Mouse (Mus musculus): ENCODE measurements around the gene Batf. TPM values are rescaled to one million over a fixed set of nuclear protein-coding genes. Genes with fewer than 3 reads are reported as not detected.
"Not testable (repeated sequence)": the region's sequence is repeated elsewhere in the genome, so short reads cannot be mapped to it uniquely, and the experiment has no call there.

The Batf gene
- polyA plus RNA-seq, 1 experiment from 2014 or later: 2.6 TPM

DNA sequence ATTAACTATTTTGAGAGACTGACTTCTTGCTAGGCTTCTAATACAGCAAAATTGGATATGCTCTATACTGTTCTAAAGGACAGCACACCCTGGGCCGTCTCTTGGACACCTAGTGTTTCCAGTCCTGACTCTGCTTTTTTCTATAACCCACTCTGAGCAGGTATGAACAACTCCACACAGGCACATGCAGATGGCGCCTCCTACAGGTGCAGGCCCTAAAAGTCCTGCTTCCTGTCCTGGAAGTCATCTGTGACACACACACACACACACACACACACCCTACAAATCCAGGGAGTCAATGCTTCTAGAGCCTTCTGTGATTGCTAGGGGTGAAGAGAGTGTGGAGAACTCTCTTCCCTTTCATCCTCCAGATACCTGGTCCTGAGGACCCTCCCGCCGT, 40.8 kb upstream of the Batf start:
- Histone ChIP-seq H3K4me1 (ENCODE audit: control insufficient read depth, insufficient read depth, low read length) (peaks cover 4% of the 10 kb centered on the region; the same call in 1 of the 2 replicates), H3K36me3 (ENCODE audit: control insufficient read depth, insufficient read depth, low read length) (no peaks in the 10 kb centered on the region), H3K9me3 (ENCODE audit: control insufficient read depth, low read depth, low read length) (no peaks in the 10 kb centered on the region), H3K4me2 (replicated peaks; ENCODE audit: low read depth, low read length) (no peak overlapping the region), H3K4me3 (ENCODE audit: low read depth, low read length) (no peak overlapping the region), H3K9ac (replicated peaks; ENCODE audit: low read depth, low read length) (no peak overlapping the region), H3K27ac (ENCODE audit: low read length) (no peak overlapping the region), H3K27me3 (ENCODE audit: control insufficient read depth, insufficient read depth, low read length) (no peaks in the 10 kb centered on the region)
- no peak for ATAC-seq (ENCODE audit: insufficient number of reproducible peaks, insufficient read depth, low FRiP score, low read depth)
- 96% methylated on average over 4 of the region's 4 CpGs for WGBS

- Histone ChIP-seq H3K9ac (replicated peaks; ENCODE audit: low read depth, low read length) (no peak overlapping the region), H3K27me3 (ENCODE audit: control insufficient read depth, insufficient read depth, low read length) (no peaks in the 10 kb centered on the region), H3K9me3 (ENCODE audit: control insufficient read depth, low read depth, low read length) (no peaks in the 10 kb centered on the region), H3K27ac (ENCODE audit: low read length) (no peak overlapping the region), H3K36me3 (ENCODE audit: control insufficient read depth, insufficient read depth, low read length) (no peaks in the 10 kb centered on the region), H3K4me1 (ENCODE audit: control insufficient read depth, insufficient read depth, low read length) (no peaks in the 10 kb centered on the region), H3K4me2 (replicated peaks; ENCODE audit: low read depth, low read length) (no peak overlapping the region), H3K4me3 (ENCODE audit: low read depth, low read length) (no peak overlapping the region)
- WGBS: 52% methylated on average over 10 of the region's 10 CpGs
- no peak for ATAC-seq (ENCODE audit: insufficient number of reproducible peaks, insufficient read depth, low FRiP score, low read depth)
Measured at GRCm38 (mm10) chr12:85647346-85647745, 39.1 kb upstream of the Batf start.

GRCm38 (mm10) chr12:85647955-85648354, 38.5 kb upstream of the Batf start:
- H3K4me2 ChIP-seq (replicated peaks; ENCODE audit: low read depth, low read length): no peak overlapping the region
- H3K9ac ChIP-seq (replicated peaks; ENCODE audit: low read depth, low read length): no peak overlapping the region
- 88% methylated on average over 1 of the region's 1 CpGs for WGBS
- no peak overlapping the region for H3K4me3 ChIP-seq (ENCODE audit: low read depth, low read length)
- ATAC-seq (ENCODE audit: insufficient number of reproducible peaks, insufficient read depth, low FRiP score, low read depth): no peak
- no peaks in the 10 kb centered on the region for H3K36me3 ChIP-seq (ENCODE audit: control insufficient read depth, insufficient read depth, low read length)
- H3K27ac ChIP-seq (ENCODE audit: low read length): no peak overlapping the region
- no peaks in the 10 kb centered on the region for H3K4me1 ChIP-seq (ENCODE audit: control insufficient read depth, insufficient read depth, low read length)
- H3K9me3 ChIP-seq (ENCODE audit: control insufficient read depth, low read depth, low read length): no peaks in the 10 kb centered on the region
- H3K27me3 ChIP-seq (ENCODE audit: control insufficient read depth, insufficient read depth, low read length): no peaks in the 10 kb centered on the region

DNA sequence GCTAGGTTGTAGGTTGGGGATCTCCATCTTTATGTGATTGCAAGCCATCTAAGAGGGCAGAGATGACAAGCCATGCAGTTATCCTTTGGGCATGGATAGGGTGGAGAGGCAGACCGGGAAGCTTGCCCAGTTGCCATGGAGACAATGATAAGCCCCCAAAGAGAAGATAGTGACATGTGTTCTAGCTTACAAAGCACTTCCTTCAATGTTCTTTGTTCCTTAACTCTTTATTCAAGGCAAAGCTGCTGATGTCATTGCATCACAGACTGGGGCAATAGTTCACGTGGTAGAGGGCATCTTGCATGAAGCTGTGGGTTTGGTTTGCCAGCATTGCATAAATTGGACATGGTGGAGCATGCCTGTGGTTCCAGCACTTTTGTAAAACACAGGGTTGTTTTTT, 27.1 kb upstream of the Batf start:
- H3K27me3 ChIP-seq (ENCODE audit: control insufficient read depth, insufficient read depth, low read length): no peaks in the 10 kb centered on the region
- WGBS: 55% methylated on average over 2 of the region's 2 CpGs
- H3K27ac ChIP-seq (ENCODE audit: low read length): no peak overlapping the region
- no peaks in the 10 kb centered on the region for H3K9me3 ChIP-seq (ENCODE audit: control insufficient read depth, low read depth, low read length)
- no peaks in the 10 kb centered on the region for H3K36me3 ChIP-seq (ENCODE audit: control insufficient read depth, insufficient read depth, low read length)
- H3K4me1 ChIP-seq (ENCODE audit: control insufficient read depth, insufficient read depth, low read length): no peaks in the 10 kb centered on the region
- H3K4me2 ChIP-seq (replicated peaks; ENCODE audit: low read depth, low read length): no peak overlapping the region
- H3K4me3 ChIP-seq (ENCODE audit: low read depth, low read length): no peak overlapping the region
- H3K9ac ChIP-seq (replicated peaks; ENCODE audit: low read depth, low read length): no peak overlapping the region
- ATAC-seq (ENCODE audit: insufficient number of reproducible peaks, insufficient read depth, low FRiP score, low read depth): no peak

DNA sequence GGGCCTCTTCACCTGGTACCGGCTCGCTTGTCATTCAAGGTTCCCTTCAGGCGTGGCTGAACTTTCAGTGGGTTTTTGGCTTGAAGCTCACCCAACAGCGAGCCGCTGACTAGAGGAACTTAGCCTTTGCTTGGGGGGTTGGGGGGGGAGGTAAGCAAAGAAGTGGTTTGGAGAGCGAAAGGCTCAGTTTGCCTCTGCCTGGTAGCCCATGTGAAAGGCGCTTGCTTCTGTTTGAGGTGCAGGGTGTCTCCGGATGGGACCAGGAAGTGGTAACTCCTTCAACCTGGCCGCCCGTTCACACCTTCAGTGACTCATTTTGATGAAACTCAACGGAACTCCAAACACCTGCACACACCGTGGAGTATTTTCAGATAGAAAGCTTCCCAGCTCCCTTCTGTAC, 25.6 kb upstream of the Batf start:
- no peak for ATAC-seq (ENCODE audit: insufficient number of reproducible peaks, insufficient read depth, low FRiP score, low read depth)
- Histone ChIP-seq H3K27me3 (ENCODE audit: control insufficient read depth, insufficient read depth, low read length) (no peaks in the 10 kb centered on the region), H3K9ac (replicated peaks; ENCODE audit: low read depth, low read length) (no peak overlapping the region), H3K4me3 (ENCODE audit: low read depth, low read length) (no peak overlapping the region), H3K4me2 (replicated peaks; ENCODE audit: low read depth, low read length) (no peak overlapping the region), H3K36me3 (ENCODE audit: control insufficient read depth, insufficient read depth, low read length) (no peaks in the 10 kb centered on the region), H3K27ac (ENCODE audit: low read length) (no peak overlapping the region), H3K9me3 (ENCODE audit: control insufficient read depth, low read depth, low read length) (no peaks in the 10 kb centered on the region), H3K4me1 (ENCODE audit: control insufficient read depth, insufficient read depth, low read length) (no peaks in the 10 kb centered on the region)
- WGBS: 87% methylated on average over 12 of the region's 12 CpGs

DNA sequence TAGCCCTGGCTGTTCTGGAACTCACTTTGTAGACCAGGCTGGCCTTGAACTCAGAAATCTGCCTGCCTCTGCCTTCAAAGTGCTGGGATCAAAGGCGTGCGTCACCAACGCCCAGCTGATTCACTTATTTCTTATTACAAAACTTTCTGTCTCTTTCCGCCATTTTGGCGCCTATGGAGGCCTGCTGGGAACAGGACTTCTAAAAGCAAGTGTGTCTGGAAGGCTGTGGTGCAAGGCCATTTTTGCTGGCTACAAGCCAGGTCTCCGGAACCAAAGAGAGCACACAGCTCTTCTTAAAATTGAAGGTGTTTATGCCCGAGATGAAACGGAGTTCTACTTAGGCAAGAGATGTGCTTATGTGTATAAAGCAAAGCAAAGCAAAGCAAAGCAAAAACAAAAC, 24.2 kb upstream of the Batf start:
- ATAC-seq (ENCODE audit: insufficient number of reproducible peaks, insufficient read depth, low FRiP score, low read depth); H3K9me3 ChIP-seq (ENCODE audit: control insufficient read depth, low read depth, low read length): not testable (repeated sequence)
- WGBS: 85% methylated on average over 8 of the region's 8 CpGs

GRCm38 (mm10) chr12:85662896-85663295, 23.6 kb upstream of the Batf start:
- no peak overlapping the region for H3K4me3 ChIP-seq (ENCODE audit: low read depth, low read length)
- no peak overlapping the region for H3K4me2 ChIP-seq (replicated peaks; ENCODE audit: low read depth, low read length)
- ATAC-seq (ENCODE audit: insufficient number of reproducible peaks, insufficient read depth, low FRiP score, low read depth): no peak
- H3K36me3 ChIP-seq (ENCODE audit: control insufficient read depth, insufficient read depth, low read length): no peaks in the 10 kb centered on the region
- no peaks in the 10 kb centered on the region for H3K27me3 ChIP-seq (ENCODE audit: control insufficient read depth, insufficient read depth, low read length)
- no peaks in the 10 kb centered on the region for H3K4me1 ChIP-seq (ENCODE audit: control insufficient read depth, insufficient read depth, low read length)
- no peak overlapping the region for H3K9ac ChIP-seq (replicated peaks; ENCODE audit: low read depth, low read length)
- 14% methylated on average over 9 of the region's 9 CpGs for WGBS
- H3K27ac ChIP-seq (ENCODE audit: low read length): no peak overlapping the region
- H3K9me3 ChIP-seq (ENCODE audit: control insufficient read depth, low read depth, low read length): no peaks in the 10 kb centered on the region

More for the DNA sequence above, 24.2 kb upstream of the Batf start:
- H3K4me3 ChIP-seq (ENCODE audit: low read depth, low read length); H3K27ac ChIP-seq (ENCODE audit: low read length); H3K4me1 ChIP-seq (ENCODE audit: control insufficient read depth, insufficient read depth, low read length); H3K36me3 ChIP-seq (ENCODE audit: control insufficient read depth, insufficient read depth, low read length); H3K4me2 ChIP-seq (replicated peaks; ENCODE audit: low read depth, low read length); H3K27me3 ChIP-seq (ENCODE audit: control insufficient read depth, insufficient read depth, low read length); H3K9ac ChIP-seq (replicated peaks; ENCODE audit: low read depth, low read length): not testable (repeated sequence)

GRCm38 (mm10) chr12:85666112-85666511, 20.4 kb upstream of the Batf start:
- WGBS: 75% methylated on average over 8 of the region's 8 CpGs
- H3K4me1 ChIP-seq (ENCODE audit: control insufficient read depth, insufficient read depth, low read length): peaks cover 9% of the 10 kb centered on the region
- H3K4me3 ChIP-seq (ENCODE audit: low read depth, low read length): no peak overlapping the region
- H3K27me3 ChIP-seq (ENCODE audit: control insufficient read depth, insufficient read depth, low read length): no peaks in the 10 kb centered on the region
- H3K4me2 ChIP-seq (replicated peaks; ENCODE audit: low read depth, low read length): no peak overlapping the region
- H3K9ac ChIP-seq (replicated peaks; ENCODE audit: low read depth, low read length): no peak overlapping the region
- H3K36me3 ChIP-seq (ENCODE audit: control insufficient read depth, insufficient read depth, low read length): no peaks in the 10 kb centered on the region
- H3K9me3 ChIP-seq (ENCODE audit: control insufficient read depth, low read depth, low read length): no peaks in the 10 kb centered on the region
- no peak overlapping the region for H3K27ac ChIP-seq (ENCODE audit: low read length)
- ATAC-seq (ENCODE audit: insufficient number of reproducible peaks, insufficient read depth, low FRiP score, low read depth): no peak

DNA sequence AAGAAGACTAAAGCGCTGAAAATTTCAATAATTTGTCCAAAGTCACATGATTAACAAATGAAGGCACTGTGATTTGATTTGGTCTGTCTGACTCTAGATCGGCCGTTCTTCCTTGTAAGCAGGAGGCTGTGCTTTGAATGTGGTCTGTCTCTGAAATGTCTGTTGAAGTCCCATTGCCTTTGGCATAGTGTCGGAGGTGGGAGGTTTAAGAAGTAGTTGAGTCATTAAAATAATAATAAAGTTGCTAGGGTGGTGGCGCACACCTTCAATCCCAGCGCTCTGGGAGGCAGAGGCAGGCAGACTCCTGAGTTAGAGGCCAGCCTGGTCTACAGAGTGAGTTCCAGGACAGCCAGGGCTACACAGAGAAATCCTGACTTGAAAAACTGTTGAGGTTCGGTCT, 19.4 kb upstream of the Batf start:
- Histone ChIP-seq H3K4me3 (ENCODE audit: low read depth, low read length) (no peak overlapping the region), H3K27ac (ENCODE audit: low read length) (no peak overlapping the region), H3K4me2 (replicated peaks; ENCODE audit: low read depth, low read length) (no peak overlapping the region), H3K36me3 (ENCODE audit: control insufficient read depth, insufficient read depth, low read length) (no peaks in the 10 kb centered on the region), H3K9me3 (ENCODE audit: control insufficient read depth, low read depth, low read length) (no peaks in the 10 kb centered on the region), H3K27me3 (ENCODE audit: control insufficient read depth, insufficient read depth, low read length) (no peaks in the 10 kb centered on the region), H3K4me1 (ENCODE audit: control insufficient read depth, insufficient read depth, low read length) (peaks cover 9% of the 10 kb centered on the region), H3K9ac (replicated peaks; ENCODE audit: low read depth, low read length) (no peak overlapping the region)
- WGBS: 93% methylated on average over 7 of the region's 7 CpGs
- no peak for ATAC-seq (ENCODE audit: insufficient number of reproducible peaks, insufficient read depth, low FRiP score, low read depth)

Data from stomach, embryonic 14.5 days (tissue).